Mouse (Mus musculus) megakaryocyte, embryonic 14.5 days (primary cell): ENCODE data around the gene Arhgap25.

ENCODE experiments used
- FLI1 ChIP-seq: IDR thresholded peaks from 2 replicates; pipeline ENCODE4 v1.6.1; 2012; ENCODE audit warnings: low read length, inconsistent platforms, mixed read lengths
- GATA1 ChIP-seq: IDR thresholded peaks from 3 replicates; pipeline ENCODE4 v1.6.1; 2012; ENCODE audit warnings: mixed read lengths, low read length, inconsistent platforms, borderline replicate concordance

- TF ChIP-seq GATA1 (no peak), FLI1 (no peak)
Measured at GRCm38 (mm10) chr6:87475223-87475622, 57.8 kb downstream of the Arhgap25 start.
